Mouse (Mus musculus): Measurements from ENCODE around the gene Defb13.

GRCm38 (mm10) chr8:21947311-21948017 is 902 bp downstream of the Defb13 start:
- no peak for TF ChIP-seq EP300 (IDR thresholded peaks at IDR 0.05; ENCODE audit: low read depth)
- TF ChIP-seq CTCF (IDR thresholded peaks at IDR 0.05; ENCODE audit: low read depth) = no peak
